In genomic region chr19:47178001-47178400, GRCm38 (mm10) we compare ENCODE assay signal across 8 mouse cellular contexts. TPM values are rescaled to one million over a fixed set of nuclear protein-coding genes. Genes with fewer than 3 reads are reported as not detected.
DNase-seq lines count a peak whose midpoint lies in the region; ATAC-seq and TF ChIP-seq lines count a peak whose summit lies in the region.

No protein-coding gene starts in this region.

- DNase-seq in kidney, postnatal 0 days (ENCODE audit: low spot score): peak; percentile 73
- no peak for DNase-seq in kidney, adult 18-20 months
- peak; percentile 53 for DNase-seq in brain, embryonic 14.5 days (ENCODE audit: low read depth)
- DNase-seq in forebrain, embryonic 10.5 days (ENCODE audit: extremely low spot score, low spot score): peak; percentile 24
- DNase-seq in induced T-regulatory cell, adult 2 months (ENCODE audit: low read depth): peak; percentile 37
- peak; percentile 23 for DNase-seq in lung, postnatal 25 days (ENCODE audit: low spot score)
- peak; percentile 21 for DNase-seq in yolk sac, embryonic 10.5 days (ENCODE audit: low spot score)
- DNase-seq in right cerebral cortex, adult 18-20 months: no peak

- H3K4me2 ChIP-seq in kidney, postnatal 0 days (ENCODE audit: low read length): peak overlapping the region; percentile 100

- TF ChIP-seq CTCF in kidney, postnatal 0 days (IDR thresholded peaks at IDR 0.05; ENCODE audit: low read depth): peak; percentile 72
- TF ChIP-seq CTCF in brain, embryonic 14.5 days (IDR thresholded peaks at IDR 0.05; ENCODE audit: borderline replicate concordance, extremely low read depth, insufficient read depth, insufficient read length): peak; percentile 51; the same call in 1 of the 2 replicates

- ATAC-seq in kidney, postnatal 0 days (replicated peaks; ENCODE audit: low FRiP score, low read depth): no peak; the same call in 1 of the 2 replicates

- no peaks in the 10 kb centered on the region for H3K9me3 ChIP-seq in kidney, postnatal 0 days (replicated peaks; ENCODE audit: low read length)
- peaks cover 10% of the 10 kb centered on the region for H3K9me3 ChIP-seq in forebrain, embryonic 10.5 days

- peaks cover 5% of the 10 kb centered on the region; the same call in 1 of the 2 replicates for H3K4me1 ChIP-seq in kidney, postnatal 0 days (replicated peaks; ENCODE audit: insufficient read depth, low read length)
- peaks cover 18% of the 10 kb centered on the region for H3K4me1 ChIP-seq in forebrain, embryonic 10.5 days

- no peak overlapping the region for H3K27ac ChIP-seq in kidney, postnatal 0 days
- no peak overlapping the region for H3K27ac ChIP-seq in forebrain, embryonic 10.5 days

- no peak overlapping the region for H3K9ac ChIP-seq in kidney, postnatal 0 days (ENCODE audit: low read depth, low read length)

- TF ChIP-seq POLR2A in brain, embryonic 14.5 days (IDR thresholded peaks at IDR 0.05; ENCODE audit: borderline replicate concordance, extremely low read depth, insufficient read depth, insufficient read length, poor library complexity, severe bottlenecking): no peak

- H3K27me3 ChIP-seq in kidney, postnatal 0 days (ENCODE audit: insufficient read depth, low read length): peaks cover 9% of the 10 kb centered on the region
- peaks cover 74% of the 10 kb centered on the region for H3K27me3 ChIP-seq in forebrain, embryonic 10.5 days (ENCODE audit: poor library complexity, severe bottlenecking)

- peak overlapping the region; percentile 70 for H3K4me3 ChIP-seq in kidney, postnatal 0 days (replicated peaks; ENCODE audit: low read depth, low read length)
- peak overlapping the region; percentile 80 for H3K4me3 ChIP-seq in forebrain, embryonic 10.5 days

- 22% methylated on average over 10 of the region's 10 CpGs for WGBS in kidney, postnatal 0 days
- WGBS in forebrain, embryonic 10.5 days: 19% methylated on average over 10 of the region's 10 CpGs

- H3K36me3 ChIP-seq in kidney, postnatal 0 days (ENCODE audit: insufficient read depth, low read length): no peaks in the 10 kb centered on the region
- H3K36me3 ChIP-seq in forebrain, embryonic 10.5 days (replicated peaks): no peaks in the 10 kb centered on the region

RNA-seq across cellular contexts. Expression of gene Neurl1a, which starts 0.6 kb away (rescaled TPM):
- polyA plus RNA-seq in kidney, postnatal 0 days (2015; fragmentation: Nextera tagmentation; extraction: Ambion mirVana): 2.2 and 2.7 TPM in 2 replicates
- polyA plus RNA-seq in brain, embryonic 14.5 days (2012; rRNA removed): 13.6 and 22.2 TPM in 2 replicates
- polyA plus RNA-seq in forebrain, embryonic 10.5 days (2016; fragmentation: Nextera tagmentation; extraction: Ambion mirVana): 4.1 and 5.2 TPM in 2 replicates

RNA-seq across cellular contexts. Expression of gene Calhm3, which starts 20.4 kb away (rescaled TPM):
- not detected in 2 replicates for polyA plus RNA-seq in kidney, postnatal 0 days (2015; fragmentation: Nextera tagmentation; extraction: Ambion mirVana)
- polyA plus RNA-seq in brain, embryonic 14.5 days (2012; rRNA removed): 0.18 TPM in 1 of 2 replicates, not detected in the other
- not detected in 2 replicates for polyA plus RNA-seq in forebrain, embryonic 10.5 days (2016; fragmentation: Nextera tagmentation; extraction: Ambion mirVana)

RNA-seq across cellular contexts. Expression of gene Calhm1, which starts 33.9 kb away (rescaled TPM):
- not detected in 2 replicates for polyA plus RNA-seq in kidney, postnatal 0 days (2015; fragmentation: Nextera tagmentation; extraction: Ambion mirVana)
- polyA plus RNA-seq in brain, embryonic 14.5 days (2012; rRNA removed): not detected in 2 replicates
- polyA plus RNA-seq in forebrain, embryonic 10.5 days (2016; fragmentation: Nextera tagmentation; extraction: Ambion mirVana): not detected in 2 replicates

RNA-seq across cellular contexts. Expression of gene Calhm2, which starts 39.9 kb away (rescaled TPM):
- polyA plus RNA-seq in kidney, postnatal 0 days (2015; fragmentation: Nextera tagmentation; extraction: Ambion mirVana): 5.4 and 5.9 TPM in 2 replicates
- polyA plus RNA-seq in brain, embryonic 14.5 days (2012; rRNA removed): 1.5 TPM in 2 replicates
- polyA plus RNA-seq in forebrain, embryonic 10.5 days (2016; fragmentation: Nextera tagmentation; extraction: Ambion mirVana): 1.8 and 1.9 TPM in 2 replicates

Comparison
In these comparisons a context has a peak if more than half of its experiments do, and no peak if none do; other contexts are left out.
1. DNase-seq: peak in kidney, postnatal 0 days (single experiment), brain, embryonic 14.5 days (single experiment), forebrain, embryonic 10.5 days (single experiment), induced T-regulatory cell, adult 2 months (single experiment), lung, postnatal 25 days (single experiment) and yolk sac, embryonic 10.5 days (single experiment); none in kidney, adult 18-20 months (single experiment) and right cerebral cortex, adult 18-20 months (single experiment).